Mouse (Mus musculus): ENCODE results near the gene Zswim2. TPM values are rescaled to one million over a fixed set of nuclear protein-coding genes. Genes with fewer than 3 reads are reported as not detected.

The Zswim2 gene
- total RNA-seq, 1 experiment from 2014 or later, result not detected

Other genes with a start within 250 kb of the Zswim2 start
- 20.8 and 28.8 TPM in 2 replicates for gene Itgav, start 216.8 kb downstream of the Zswim2 start, total RNA-seq (2017)
- 0.63 and 0.79 TPM in 2 replicates for gene Fam171b, start 128.6 kb downstream of the Zswim2 start, total RNA-seq (2017)
- not detected in 2 replicates for gene Gm13698, start 14.5 kb upstream of the Zswim2 start, total RNA-seq (2017)
- gene Gm13693, start 20.3 kb upstream of the Zswim2 start, total RNA-seq (2017), result not detected in 2 replicates
- not detected in 2 replicates for gene Gm13695, start 26.1 kb upstream of the Zswim2 start, total RNA-seq (2017)
- not detected in 2 replicates for gene Gm13696, start 31.9 kb upstream of the Zswim2 start, total RNA-seq (2017)
- not detected in 2 replicates for gene Gm13694, start 37.7 kb upstream of the Zswim2 start, total RNA-seq (2017)
- gene Gm13697, start 43.5 kb upstream of the Zswim2 start, total RNA-seq (2017), result not detected in 2 replicates
- not detected in 2 replicates for gene Gm13691, start 49.3 kb upstream of the Zswim2 start, total RNA-seq (2017)